Mouse (Mus musculus) lung, postnatal 0 days (tissue): ENCODE data around the gene Ces3b. TPM values are rescaled to one million over a fixed set of nuclear protein-coding genes. Genes with fewer than 3 reads are reported as not detected.

ENCODE experiments used
- ATAC-seq: fragments of 200-750 bp; cut with Nextera tagmentation; 2 replicates; pipeline ENCODE4 v1.8.0; 2017; ENCODE audit warnings: moderate library complexity
- DNase-seq: peaks from one replicate; pipeline ENCODE4 v3.0.0-alpha.2; 2016; ENCODE audit warnings: low spot score
- H3K27ac ChIP-seq: fragments of 300-500 bp; sonication (generic); 2 replicates; pipeline ENCODE4 v1.5.1; 2014; ENCODE audit warnings: antibody characterized with exemption, mild to moderate bottlenecking, low read length, mixed read lengths
- H3K27me3 ChIP-seq: fragments of 300-500 bp; sonication (generic); replicated peaks from 2 replicates; pipeline ENCODE4 v1.6.1; 2014; ENCODE audit warnings: low read length, mixed read lengths; ENCODE audit not compliant: insufficient read depth
- H3K36me3 ChIP-seq: fragments of 300-500 bp; sonication (generic); 2 replicates; pipeline ENCODE4 v1.6.1; 2014; ENCODE audit warnings: low read length, mixed read lengths; ENCODE audit not compliant: insufficient read depth
- H3K4me1 ChIP-seq: fragments of 300-500 bp; sonication (generic); 2 replicates; pipeline ENCODE4 v1.6.1; 2014; ENCODE audit warnings: antibody characterized with exemption, low read depth, low read length, mixed read lengths; ENCODE audit not compliant: insufficient read depth
- H3K4me2 ChIP-seq: fragments of 300-500 bp; sonication (generic); replicated peaks from 2 replicates; pipeline ENCODE4 v1.6.1; 2014; ENCODE audit warnings: low read depth, mild to moderate bottlenecking, low read length, moderate library complexity, mixed read lengths
- H3K4me3 ChIP-seq: fragments of 300-500 bp; sonication (generic); 2 replicates; pipeline ENCODE4 v1.5.1; 2014; ENCODE audit warnings: low read depth, low read length
- H3K9ac ChIP-seq: fragments of 300-500 bp; sonication (generic); replicated peaks from 2 replicates; pipeline ENCODE4 v1.6.1; 2014; ENCODE audit warnings: low read depth, mild to moderate bottlenecking
- H3K9me3 ChIP-seq: fragments of 300-500 bp; sonication (generic); 2 replicates; pipeline ENCODE4 v1.6.1; 2016; ENCODE audit warnings: low read length, mixed read lengths
- CTCF ChIP-seq: IDR thresholded peaks from 2 replicates; pipeline ENCODE4 v1.5.1; 2016; ENCODE audit warnings: antibody characterized with exemption, mild to moderate bottlenecking
- EP300 ChIP-seq: IDR thresholded peaks from 2 replicates; pipeline ENCODE4 v1.6.1; 2016; ENCODE audit warnings: antibody characterized with exemption, mild to moderate bottlenecking, control low read depth
- WGBS: fragments of 180-500 bp; shearing (Covaris S2); extraction: QIAGEN DNeasy Blood & Tissue Kit; methylation state at CpG from one replicate; pipeline ENCODE4 v1.1.7; 2014; 5-methylcytosine and 5-hydroxymethylcytosine counted together
- polyA plus RNA-seq: library from polyadenylated mRNA; unstranded; fragments of >200 nt; fragmentation: Nextera tagmentation; extraction: Ambion mirVana; gene quantifications from 2 replicates; pipeline ENCODE4 v1.2.1, GENCODE M21; 2015

The Ces3b gene
- polyA plus RNA-seq, 1 experiment from 2014 or later = not detected

- no peaks in the 10 kb centered on the region for H3K36me3 ChIP-seq
- TF ChIP-seq CTCF (peak; percentile 91), EP300 (no peak)
These were observed 54.9 kb downstream of the Ces3b start for GRCm38 (mm10) chr8:105138423-105138822.

DNA sequence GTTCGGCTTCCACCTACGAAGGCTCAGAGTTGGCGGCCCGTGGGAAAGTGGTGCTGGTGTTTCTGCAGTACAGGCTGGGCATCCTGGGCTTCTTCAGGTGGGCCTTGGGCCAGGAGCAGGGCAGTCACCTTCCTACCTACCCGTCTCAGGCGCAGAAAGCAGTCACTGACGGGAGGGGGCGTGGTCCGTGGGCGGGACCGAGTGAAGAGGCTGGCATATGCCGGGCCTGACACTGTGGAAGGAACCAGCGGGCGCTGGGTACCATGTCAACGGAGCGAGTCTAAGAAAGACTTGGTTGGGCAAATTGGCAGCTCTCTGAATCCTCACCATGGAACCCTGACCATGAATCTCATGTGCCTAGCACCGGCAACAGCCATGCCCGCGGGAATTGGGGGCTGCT lies 58.8 kb downstream of the Ces3b start:
- Histone ChIP-seq H3K9ac (no peak overlapping the region), H3K27me3 (no peaks in the 10 kb centered on the region), H3K4me1 (no peaks in the 10 kb centered on the region; the same call in 1 of the 2 replicates), H3K27ac (no peak overlapping the region), H3K4me2 (peak overlapping the region; percentile 22; the same call in 1 of the 2 replicates), H3K4me3 (no peak overlapping the region), H3K36me3 (no peaks in the 10 kb centered on the region), H3K9me3 (no peaks in the 10 kb centered on the region)
- DNase-seq (no peak), ATAC-seq (no peak)
- WGBS = 26% methylated on average over 19 of the region's 19 CpGs
- no peak for TF ChIP-seq CTCF
- no peak for TF ChIP-seq EP300

More at GRCm38 (mm10) chr8:105138423-105138822, 54.9 kb downstream of the Ces3b start:
- Histone ChIP-seq H3K4me3 (no peak overlapping the region), H3K9me3 (no peaks in the 10 kb centered on the region), H3K9ac (no peak overlapping the region), H3K27ac (no peak overlapping the region), H3K4me2 (no peak overlapping the region), H3K4me1 (no peaks in the 10 kb centered on the region; the same call in 1 of the 2 replicates), H3K27me3 (no peaks in the 10 kb centered on the region)
- peak; percentile 56 for ATAC-seq
- 9% methylated on average over 4 of the region's 4 CpGs for WGBS
- peak; percentile 80 for DNase-seq

Other genes starting within 250 kb of the Ces3b start
- gene Ces2c, start 236.7 kb upstream of the Ces3b start, polyA plus RNA-seq = not detected in 2 replicates
- 0.31 and 0.58 TPM in 2 replicates for gene Ces2e, start 157.5 kb upstream of the Ces3b start, polyA plus RNA-seq
- gene Ces2f, start 136.4 kb upstream of the Ces3b start, polyA plus RNA-seq = not detected in 2 replicates
- 2.1 and 2.2 TPM in 2 replicates for gene Ces2g, start 122.0 kb upstream of the Ces3b start, polyA plus RNA-seq
- not detected in 2 replicates for gene Ces2h, start 82.9 kb upstream of the Ces3b start, polyA plus RNA-seq
- not detected in 2 replicates for gene Ces3a, start 35.2 kb upstream of the Ces3b start, polyA plus RNA-seq
- gene Ces4a, start 48.0 kb downstream of the Ces3b start, polyA plus RNA-seq = not detected in 2 replicates
- gene Cbfb, start 86.9 kb downstream of the Ces3b start, polyA plus RNA-seq = 29.0 and 31.5 TPM in 2 replicates
- 82.6 and 91.3 TPM in 2 replicates for gene D230025D16Rik, start 141.4 kb downstream of the Ces3b start, polyA plus RNA-seq
- 24.6 and 24.8 TPM in 2 replicates for gene B3gnt9, start 171.4 kb downstream of the Ces3b start, polyA plus RNA-seq
- 35.5 and 35.8 TPM in 2 replicates for gene Tradd, start 180.9 kb downstream of the Ces3b start, polyA plus RNA-seq
- gene Fbxl8, start 180.9 kb downstream of the Ces3b start, polyA plus RNA-seq = 6.0 and 6.6 TPM in 2 replicates
- 1.7 and 2.0 TPM in 2 replicates for gene Hsf4, start 186.0 kb downstream of the Ces3b start, polyA plus RNA-seq
- 1.3 and 1.5 TPM in 2 replicates for gene Nol3, start 192.4 kb downstream of the Ces3b start, polyA plus RNA-seq
- gene 4931428F04Rik, start 206.1 kb downstream of the Ces3b start, polyA plus RNA-seq = 2.4 and 2.7 TPM in 2 replicates
- 34.5 and 34.6 TPM in 2 replicates for gene Exoc3l, start 212.3 kb downstream of the Ces3b start, polyA plus RNA-seq
- 29.8 and 32.7 TPM in 2 replicates for gene E2f4, start 213.9 kb downstream of the Ces3b start, polyA plus RNA-seq
- 22.3 and 23.0 TPM in 2 replicates for gene Elmo3, start 221.8 kb downstream of the Ces3b start, polyA plus RNA-seq
- 4.2 and 7.5 TPM in 2 replicates for gene Lrrc29, start 242.5 kb downstream of the Ces3b start, polyA plus RNA-seq
- gene Tmem208, start 242.6 kb downstream of the Ces3b start, polyA plus RNA-seq = 116 and 141 TPM in 2 replicates